ENCODE assay signal across 17 mouse cellular contexts in the genomic region with DNA sequence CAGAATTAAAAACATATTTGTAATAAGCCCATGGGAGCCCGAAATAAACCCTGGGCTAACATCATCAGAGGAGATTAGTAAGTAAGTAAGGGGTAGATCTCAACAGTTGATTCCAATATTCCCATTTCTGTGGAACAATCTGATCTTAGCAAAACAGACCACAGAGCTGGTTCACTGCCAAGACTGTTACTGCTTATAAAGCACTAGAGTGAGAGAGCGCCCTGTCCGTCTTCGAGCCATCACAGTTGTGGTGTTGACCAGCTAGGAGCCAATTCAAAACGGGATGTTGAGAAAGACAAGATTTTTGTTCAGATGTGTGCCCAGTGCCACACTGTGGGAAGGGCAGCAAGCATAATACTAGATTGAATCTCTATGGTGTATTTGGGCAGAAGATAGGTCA. TPM values are rescaled to one million over a fixed set of nuclear protein-coding genes. Genes with fewer than 3 reads are reported as not detected.
A peak's percentile ranks its signal among the peaks of the same experiment; 100 is the strongest.
DNase-seq lines count a peak whose midpoint lies in the region; ATAC-seq and TF ChIP-seq lines count a peak whose summit lies in the region.
"Had no signal": no experiment of that assay in that cellular context is flagged by ENCODE, and none has a peak within 500 bp of the region (broad histone marks: within the 10 kb centered on the region; RNA-seq: fewer than 3 reads in every experiment).

No protein-coding gene starts in this region.

- H3K27ac ChIP-seq in gastrocnemius, adult 2 months: no peak overlapping the region
- H3K27ac ChIP-seq in kidney, embryonic 15.5 days: no peak overlapping the region
- H3K27ac ChIP-seq: forebrain, embryonic 15.5 days; hindbrain, embryonic 12.5 days; limb, embryonic 13.5 days; liver, embryonic 15.5 days; neural tube, embryonic 12.5 days; stomach, embryonic 15.5 days had no signal

- intact Hi-C loops in gastrocnemius, adult 2 months (cut with DNase I): loop anchor here (5.0 kb wide), 1 partner anchor 56 kb away; no protein-coding TSS in a partner anchor
- intact Hi-C loops in gastrocnemius, postnatal 36 days (cut with DNase I): no loop called here

- no peak overlapping the region for H3K4me3 ChIP-seq in gastrocnemius, adult 2 months
- H3K4me3 ChIP-seq in kidney, embryonic 15.5 days (replicated peaks): no peak overlapping the region
- H3K4me3 ChIP-seq: erythroblast, embryonic 14.5 days; forebrain, embryonic 15.5 days; hindbrain, embryonic 12.5 days; limb, embryonic 13.5 days; liver, embryonic 15.5 days; neural tube, embryonic 12.5 days; stomach, embryonic 15.5 days had no signal

- no peaks in the 10 kb centered on the region for H3K9me3 ChIP-seq in kidney, embryonic 15.5 days (replicated peaks)
- H3K9me3 ChIP-seq: forebrain, embryonic 15.5 days; hindbrain, embryonic 12.5 days; limb, embryonic 13.5 days; liver, embryonic 15.5 days; neural tube, embryonic 12.5 days; stomach, embryonic 15.5 days had no signal

- peaks cover 98% of the 10 kb centered on the region for H3K36me3 ChIP-seq in kidney, embryonic 15.5 days

- 94% methylated on average over 5 of the region's 5 CpGs for WGBS in kidney, embryonic 15.5 days

- peak; percentile 25 for DNase-seq in gastrocnemius, adult 2 months
- no peak for DNase-seq in gastrocnemius, postnatal 36 days
- peak; percentile 13 to 36 for DNase-seq in kidney, postnatal 36 days
- DNase-seq in MN1 (ENCODE audit: low spot score): peak; percentile 54
- DNase-seq in NIH3T3 (ENCODE audit: low read depth): peak; percentile 64
- no peak for DNase-seq in adrenal gland, postnatal 10 days
- DNase-seq: thymus, adult 2 months had no signal

- TF ChIP-seq CTCF in gastrocnemius, adult 2 months (IDR thresholded peaks at IDR 0.05): no peak

- H3K27me3 ChIP-seq in kidney, embryonic 15.5 days: no peaks in the 10 kb centered on the region
- H3K27me3 ChIP-seq: forebrain, embryonic 15.5 days; hindbrain, embryonic 12.5 days; limb, embryonic 13.5 days; liver, embryonic 15.5 days; neural tube, embryonic 12.5 days; stomach, embryonic 15.5 days had no signal

- no peak for ATAC-seq in kidney, embryonic 15.5 days (replicated peaks; ENCODE audit: low FRiP score)
- ATAC-seq: forebrain, embryonic 15.5 days; inflammation-experienced regulatory T-cells, adult 6 months; lung, postnatal 0 days had no signal

- no peak overlapping the region for H3K4me2 ChIP-seq in kidney, embryonic 15.5 days
- H3K4me2 ChIP-seq: forebrain, embryonic 15.5 days; hindbrain, embryonic 12.5 days; limb, embryonic 13.5 days; liver, embryonic 15.5 days; neural tube, embryonic 12.5 days; stomach, embryonic 15.5 days had no signal

- H3K9ac ChIP-seq in kidney, embryonic 15.5 days: no peak overlapping the region
- H3K9ac ChIP-seq: forebrain, embryonic 15.5 days; hindbrain, embryonic 12.5 days; limb, embryonic 13.5 days; liver, embryonic 15.5 days; neural tube, embryonic 12.5 days; stomach, embryonic 15.5 days had no signal

- H3K4me1 ChIP-seq in kidney, embryonic 15.5 days: no peaks in the 10 kb centered on the region
- H3K4me1 ChIP-seq: forebrain, embryonic 15.5 days; hindbrain, embryonic 12.5 days; limb, embryonic 13.5 days; liver, embryonic 15.5 days; neural tube, embryonic 12.5 days; stomach, embryonic 15.5 days had no signal

RNA-seq across cellular contexts. Expression of gene Ttc19, which starts 49.9 kb away (rescaled TPM):
- total RNA-seq in gastrocnemius, adult 2 months (2021): 10 to 100 TPM; 37.4 to 50.1 TPM
- 10 to 100 TPM; 34.0 to 38.1 TPM for total RNA-seq in gastrocnemius, postnatal 36 days (2021)
- 21.1 and 21.7 TPM in 2 replicates for polyA plus RNA-seq in kidney, embryonic 15.5 days (2015; fragmentation: Nextera tagmentation; extraction: Ambion mirVana)
- 10 to 100 TPM; 25.5 to 27.2 TPM for total RNA-seq in adrenal gland, postnatal 10 days (2021)

RNA-seq across cellular contexts. Expression of gene Zswim7, which starts 50.0 kb away (rescaled TPM):
- total RNA-seq in gastrocnemius, adult 2 months (2021): 10 to 100 TPM; 33.5 to 40.6 TPM
- total RNA-seq in gastrocnemius, postnatal 36 days (2021): 10 to 100 TPM; 30.6 to 32.8 TPM
- 21.4 and 22.3 TPM in 2 replicates for polyA plus RNA-seq in kidney, embryonic 15.5 days (2015; fragmentation: Nextera tagmentation; extraction: Ambion mirVana)
- total RNA-seq in adrenal gland, postnatal 10 days (2021): 10 to 100 TPM; 18.7 to 24.2 TPM

Comparison
In these comparisons a context has a peak if more than half of its experiments do, and no peak if none do; other contexts are left out.
1. DNase-seq: peak in gastrocnemius, adult 2 months (single experiment), kidney, postnatal 36 days (2 of 2), MN1 (single experiment) and NIH3T3 (single experiment); none in gastrocnemius, postnatal 36 days (0 of 2) and adrenal gland, postnatal 10 days (single experiment).